Mouse (Mus musculus): ENCODE measurements at regions not wholly inside any gene's neighbourhood (a gene's known extent, or its start where the extent isn't known, plus 50 kb on each side); places are given as distances from the start of the nearest gene placed in this dataset.

- TF ChIP-seq MYOG (IDR thresholded peaks at IDR 0.05; ENCODE audit: control insufficient read depth in 1 of 3, insufficient read depth in 1 of 3, insufficient read length in 2 of 3, low read depth in 2 of 3) = no peak
- TF ChIP-seq USF1 (IDR thresholded peaks at IDR 0.05; ENCODE audit: low read depth) = no peak
- no peak for TF ChIP-seq POLR2A (IDR thresholded peaks at IDR 0.05; ENCODE audit: insufficient read length, low read depth)
Observed at GRCm38 (mm10) chr11:44238598-44238997, 161.3 kb upstream of the Il12b start.
